Mouse (Mus musculus): Measurements from ENCODE around the gene Vmn2r83.

Gene Vmn2r83

DNA sequence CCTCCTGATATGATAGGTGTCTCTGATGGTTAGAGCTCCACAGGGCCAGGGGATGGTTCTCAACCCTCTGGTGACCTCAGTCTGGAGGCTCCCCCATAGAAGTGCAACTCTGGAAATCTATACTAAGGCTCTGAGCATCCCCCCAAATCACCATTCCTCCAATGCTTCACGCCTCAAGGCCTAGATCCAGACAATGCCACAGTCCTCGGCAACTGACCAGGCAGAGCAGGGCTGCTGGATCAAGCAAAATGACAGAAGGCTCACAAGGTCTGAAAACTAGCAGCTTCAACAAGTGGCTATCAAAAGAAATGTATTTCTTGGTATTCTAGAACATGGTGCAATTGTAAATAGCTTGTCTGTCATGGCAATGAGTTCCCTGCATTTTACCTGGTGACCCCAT is 69.2 kb downstream of the Vmn2r83 start:
- DNase-seq (ENCODE audit: low spot score): no peak

DNA sequence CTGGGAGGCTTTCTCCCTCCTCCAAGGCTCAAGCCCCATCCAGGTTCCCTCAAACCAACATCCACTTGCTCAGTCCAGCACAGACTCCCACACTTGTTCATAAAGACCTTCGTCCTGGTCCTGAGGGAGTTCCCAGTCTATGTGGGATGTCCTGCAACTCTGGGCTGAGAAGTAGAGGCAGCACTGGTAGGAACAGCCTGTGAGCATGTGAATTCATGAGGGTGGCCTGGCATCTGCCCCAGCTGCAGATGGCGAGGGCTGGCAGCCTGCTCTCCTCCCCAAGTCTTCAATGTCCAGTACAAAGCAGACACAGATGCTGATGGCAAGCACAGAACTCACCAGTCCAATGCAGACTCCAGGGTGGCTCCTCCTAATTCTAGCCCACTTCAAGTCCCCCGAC is 69.8 kb downstream of the Vmn2r83 start:
- no peak for DNase-seq (ENCODE audit: low spot score)

DNA sequence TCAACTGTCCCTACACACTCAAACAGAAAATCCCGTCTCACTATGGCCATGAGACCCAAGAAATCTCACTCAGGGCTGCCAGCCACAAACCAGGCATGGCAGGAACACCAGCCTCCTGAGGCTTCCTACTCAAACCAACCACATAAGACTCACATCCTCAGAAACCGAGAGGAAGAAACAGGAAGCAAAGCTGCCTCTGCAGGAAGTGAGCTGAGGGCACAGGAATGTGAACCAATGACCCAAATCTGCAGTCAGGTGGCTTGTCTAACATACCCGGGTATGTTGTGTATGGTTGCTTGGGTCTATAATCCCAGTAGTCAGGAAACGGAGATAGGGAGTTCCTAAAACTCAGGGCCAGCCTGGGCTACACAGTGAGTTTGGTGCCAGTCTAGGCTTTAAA is 70.3 kb downstream of the Vmn2r83 start:
- no peak for DNase-seq (ENCODE audit: low spot score)

DNA sequence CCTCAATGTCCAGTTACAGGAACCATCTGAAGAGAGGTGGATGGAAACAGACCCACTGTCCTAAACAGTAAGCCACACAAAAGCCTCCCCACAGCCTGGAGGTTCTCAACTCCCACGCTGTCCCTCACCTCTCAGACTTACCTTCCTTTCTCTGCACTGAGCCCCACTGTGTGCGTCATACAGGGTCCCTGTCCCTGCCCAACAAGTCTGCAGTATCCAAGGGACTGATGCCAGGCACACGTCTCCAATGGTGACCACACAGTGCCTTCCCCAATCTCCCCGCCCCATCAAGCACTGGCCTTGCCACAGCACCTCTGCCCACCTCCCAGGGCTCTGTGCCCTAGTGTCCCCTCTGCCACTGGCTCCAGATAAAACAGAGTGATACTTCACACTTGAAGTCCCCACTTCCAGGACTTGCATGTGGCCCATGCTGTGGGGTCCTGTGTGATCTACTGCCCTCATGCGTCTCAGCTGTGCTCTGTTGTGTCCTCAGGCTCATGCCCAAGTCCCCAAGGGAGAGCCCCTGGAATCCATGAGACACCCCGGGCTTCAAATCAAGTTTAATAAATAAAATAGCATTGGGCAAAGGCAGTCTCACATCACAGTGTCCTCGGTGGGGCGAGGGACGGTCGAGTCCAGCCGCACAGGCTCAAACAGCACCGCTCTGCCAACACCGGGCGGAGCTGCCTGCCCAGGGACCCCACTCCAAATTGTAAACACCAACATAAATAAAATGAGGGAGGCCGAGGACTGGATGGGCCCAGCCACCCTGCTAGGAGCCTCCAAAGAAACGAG is 71.4 kb downstream of the Vmn2r83 start:
- no peak for DNase-seq (ENCODE audit: low spot score)

DNA sequence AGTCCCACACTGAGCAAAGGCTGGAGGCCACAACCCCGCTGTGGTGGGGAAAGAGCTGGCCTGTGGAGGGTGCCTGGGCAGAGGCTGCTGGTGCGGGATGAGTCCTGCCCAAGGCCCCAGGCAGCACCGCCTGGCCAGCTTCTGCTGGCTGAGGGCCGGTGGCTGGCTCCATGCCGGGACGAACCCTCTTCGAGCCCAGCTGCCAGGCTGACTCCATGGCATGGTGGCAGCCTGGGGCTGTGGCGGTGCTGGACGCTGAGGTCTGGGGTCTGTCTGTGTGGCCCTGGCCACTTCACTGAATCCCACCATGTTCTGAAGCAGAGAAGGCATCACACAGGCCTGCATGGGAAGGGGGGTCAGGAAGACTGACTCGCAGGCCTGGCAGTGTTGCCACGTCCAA is 72.2 kb downstream of the Vmn2r83 start:
- DNase-seq (ENCODE audit: low spot score): no peak

DNA sequence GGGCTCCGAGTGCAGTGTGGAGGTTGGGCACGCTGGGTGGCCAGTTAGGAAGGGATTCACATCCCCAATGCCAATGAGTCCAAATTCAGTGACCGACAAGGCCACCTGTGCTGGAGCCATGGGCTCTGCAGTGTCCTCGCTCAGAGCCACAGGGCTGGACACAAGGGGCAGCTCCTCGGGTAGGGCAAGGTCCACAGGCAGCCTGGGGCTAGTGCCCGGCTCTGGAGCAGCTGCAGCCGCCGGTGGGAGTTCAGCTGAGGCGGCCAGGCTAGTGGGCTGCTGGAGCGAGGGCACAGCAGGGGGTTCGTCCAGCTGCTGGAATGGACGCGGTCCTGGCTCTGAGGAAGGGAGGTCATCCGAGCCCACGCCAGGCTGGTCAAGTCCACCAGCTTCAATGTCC is 73.0 kb downstream of the Vmn2r83 start:
- no peak for DNase-seq (ENCODE audit: low spot score)

DNA sequence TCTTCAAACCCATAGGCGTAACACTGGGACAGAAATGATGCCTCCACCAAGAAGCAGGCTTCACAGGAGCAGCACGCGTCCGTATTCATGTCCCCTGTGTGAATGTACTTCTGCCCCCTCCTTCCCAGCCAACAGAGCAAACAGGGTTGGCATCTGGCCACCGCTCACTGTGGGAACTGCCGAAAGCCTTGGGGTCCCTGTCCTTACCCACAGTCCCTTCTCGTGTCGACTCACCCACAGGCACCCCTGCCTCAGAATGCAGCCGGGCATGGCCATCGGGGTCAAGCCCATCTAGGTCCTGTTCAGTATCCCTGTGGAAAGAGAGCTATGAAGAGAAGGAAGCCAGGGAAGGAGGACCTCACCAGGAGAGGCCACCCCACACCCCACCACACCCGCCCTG is 73.6 kb downstream of the Vmn2r83 start:
- DNase-seq (ENCODE audit: low spot score): no peak
